Mouse (Mus musculus): ENCODE measurements around the gene Aoah.

DNA sequence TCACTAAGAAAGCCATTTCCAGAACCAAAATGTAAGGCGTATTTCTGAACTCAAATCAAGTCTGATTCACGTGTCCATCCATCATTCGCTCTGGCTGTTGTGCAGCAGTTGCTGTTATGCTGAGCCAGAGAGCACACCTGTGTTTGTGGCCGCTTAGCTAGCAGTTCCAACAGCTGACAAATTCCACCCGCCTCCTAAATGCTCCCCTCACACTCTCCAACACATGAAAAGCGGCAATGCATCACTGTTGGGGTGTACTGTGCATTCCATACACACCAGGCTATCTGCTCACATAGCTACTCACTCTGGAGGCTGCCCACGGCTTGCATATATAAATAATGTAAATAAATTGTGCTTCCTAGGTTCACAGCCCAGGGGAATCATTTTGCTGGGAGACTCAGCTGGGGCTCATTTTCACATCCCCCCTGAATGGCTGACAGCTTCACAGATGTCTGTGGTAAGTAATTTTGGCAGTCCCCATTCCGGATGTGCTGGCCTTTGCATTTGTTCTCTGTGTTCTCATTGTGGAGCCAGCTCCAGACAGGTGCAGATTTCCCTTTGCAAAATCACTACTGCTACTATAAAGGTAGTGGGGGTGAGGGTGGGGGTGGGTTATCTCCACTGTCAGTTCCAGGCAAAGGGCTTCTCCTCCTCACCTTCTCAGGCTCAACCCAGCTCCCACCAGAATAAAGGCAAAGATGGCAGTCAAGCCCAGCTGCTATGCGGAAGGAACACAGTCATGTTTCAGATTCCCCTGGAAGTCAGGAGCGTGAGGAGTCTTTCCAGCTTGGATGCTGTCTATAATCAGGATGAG is 123.0 kb downstream of the Aoah start:
- TF ChIP-seq CTCF (IDR thresholded peaks at IDR 0.05; ENCODE audit: control insufficient read depth, insufficient read depth, insufficient read length) = no peak
- TF ChIP-seq MYOG (IDR thresholded peaks at IDR 0.05; ENCODE audit: control insufficient read depth, extremely low read depth, insufficient read length) = no peak
- no peak for TF ChIP-seq CEBPB (IDR thresholded peaks at IDR 0.05; ENCODE audit: low read depth)
- no peak for TF ChIP-seq MAX (IDR thresholded peaks at IDR 0.05)
- no peak for TF ChIP-seq MYOD1 (IDR thresholded peaks at IDR 0.05; ENCODE audit: control insufficient read depth, insufficient read length, low read depth)
- TF ChIP-seq USF1 (IDR thresholded peaks at IDR 0.05; ENCODE audit: low read depth) = no peak
- no peak for TF ChIP-seq FOSL1 (IDR thresholded peaks at IDR 0.05; ENCODE audit: insufficient read depth, low read length, poor library complexity, severe bottlenecking)

All from C2C12 (cell line).